Mouse (Mus musculus) erythroblast, embryonic 14.5 days (primary cell): Measurements from ENCODE around the gene Xdh. TPM values are rescaled to one million over a fixed set of nuclear protein-coding genes. Genes with fewer than 3 reads are reported as not detected.
"Not testable (repeated sequence)": the region's sequence is repeated elsewhere in the genome, so short reads cannot be mapped to it uniquely, and the experiment has no call there.

Source experiments
- H3K27me3 ChIP-seq: 2 replicates; pipeline ENCODE4 v1.6.1; 2012; ENCODE audit warnings: inconsistent platforms; ENCODE audit not compliant: control insufficient read depth
- H3K36me3 ChIP-seq: 2 replicates; pipeline ENCODE4 v1.6.1; 2012; ENCODE audit warnings: mild to moderate bottlenecking, inconsistent platforms; ENCODE audit not compliant: control insufficient read depth
- H3K4me1 ChIP-seq: 2 replicates; pipeline ENCODE4 v1.6.1; 2012; ENCODE audit warnings: inconsistent platforms; ENCODE audit not compliant: control insufficient read depth
- H3K4me3 ChIP-seq: replicated peaks from 2 replicates; pipeline ENCODE3; 2012; ENCODE audit warnings: moderate library complexity, mild to moderate bottlenecking, inconsistent platforms
- H3K9me3 ChIP-seq: 2 replicates; pipeline ENCODE4 v1.6.1; 2012; ENCODE audit warnings: low read length, inconsistent platforms, mixed read lengths; ENCODE audit not compliant: control insufficient read depth
- GATA1 ChIP-seq: IDR thresholded peaks from 2 replicates; pipeline ENCODE4 v1.6.1; 2012; ENCODE audit warnings: low read length, inconsistent platforms, mixed read lengths
- TAL1 ChIP-seq: IDR thresholded peaks from 3 replicates; pipeline ENCODE4 v1.6.1; 2012; ENCODE audit warnings: low read length, inconsistent platforms, mixed read lengths
- polyA plus RNA-seq: library from polyadenylated mRNA; stranded (reverse); fragments of >175 nt; gene quantifications from 2 replicates; pipeline ENCODE4 v1.2.3, GENCODE M21; 2012

Xdh gene
- polyA plus RNA-seq, 1 experiment = 0.01 TPM

DNA sequence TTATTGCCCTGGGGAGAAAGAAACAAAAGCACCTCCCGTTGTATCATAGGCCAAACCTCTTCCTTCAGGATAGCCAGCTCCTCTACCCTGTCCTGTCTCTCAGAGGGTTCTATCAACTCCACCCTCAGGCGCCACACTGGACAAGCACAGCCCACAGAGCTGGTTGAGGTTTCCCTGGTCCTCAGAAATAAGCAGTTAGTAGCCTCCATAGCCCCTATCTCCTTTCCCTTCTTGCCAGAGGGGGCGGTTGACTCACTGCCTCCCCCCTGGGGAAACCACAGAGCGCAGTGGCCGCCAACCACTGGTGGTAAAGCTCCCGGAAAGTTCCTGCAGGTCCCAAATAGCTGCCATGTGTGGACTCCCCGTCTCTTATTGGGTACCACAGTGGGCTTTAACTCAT is 74.3 kb downstream of the Xdh start:
- Histone ChIP-seq H3K36me3 (no peaks in the 10 kb centered on the region), H3K9me3 (peaks cover 3% of the 10 kb centered on the region; the same call in 1 of the 2 replicates), H3K4me3 (no peak overlapping the region), H3K27me3 (no peaks in the 10 kb centered on the region), H3K4me1 (no peaks in the 10 kb centered on the region)
- no peak for TF ChIP-seq TAL1
- no peak for TF ChIP-seq GATA1

DNA sequence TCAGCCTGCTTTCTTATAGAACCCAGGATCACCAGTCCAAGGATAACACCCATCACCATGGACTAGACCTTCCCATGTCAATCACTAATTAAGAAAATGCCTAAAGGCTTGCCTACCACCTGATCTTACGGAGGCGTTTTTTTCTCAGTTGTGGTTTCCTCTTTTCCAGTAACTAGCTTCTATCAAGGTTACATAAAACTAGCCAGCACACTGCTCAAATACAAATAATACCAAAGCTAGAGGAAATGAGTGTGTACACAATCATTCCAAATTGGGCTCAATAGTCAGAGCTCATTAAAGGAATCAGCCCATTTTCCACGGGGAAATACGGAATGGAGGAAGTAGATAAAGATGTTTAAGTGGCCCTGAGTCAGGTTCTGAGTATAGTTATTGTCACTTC is 74.7 kb downstream of the Xdh start:
- H3K4me3 ChIP-seq = no peak overlapping the region
- H3K27me3 ChIP-seq = no peaks in the 10 kb centered on the region
- TF ChIP-seq GATA1 (no peak), TAL1 (no peak)
- peaks cover 3% of the 10 kb centered on the region; the same call in 1 of the 2 replicates for H3K9me3 ChIP-seq
- no peaks in the 10 kb centered on the region for H3K4me1 ChIP-seq
- no peaks in the 10 kb centered on the region for H3K36me3 ChIP-seq

DNA sequence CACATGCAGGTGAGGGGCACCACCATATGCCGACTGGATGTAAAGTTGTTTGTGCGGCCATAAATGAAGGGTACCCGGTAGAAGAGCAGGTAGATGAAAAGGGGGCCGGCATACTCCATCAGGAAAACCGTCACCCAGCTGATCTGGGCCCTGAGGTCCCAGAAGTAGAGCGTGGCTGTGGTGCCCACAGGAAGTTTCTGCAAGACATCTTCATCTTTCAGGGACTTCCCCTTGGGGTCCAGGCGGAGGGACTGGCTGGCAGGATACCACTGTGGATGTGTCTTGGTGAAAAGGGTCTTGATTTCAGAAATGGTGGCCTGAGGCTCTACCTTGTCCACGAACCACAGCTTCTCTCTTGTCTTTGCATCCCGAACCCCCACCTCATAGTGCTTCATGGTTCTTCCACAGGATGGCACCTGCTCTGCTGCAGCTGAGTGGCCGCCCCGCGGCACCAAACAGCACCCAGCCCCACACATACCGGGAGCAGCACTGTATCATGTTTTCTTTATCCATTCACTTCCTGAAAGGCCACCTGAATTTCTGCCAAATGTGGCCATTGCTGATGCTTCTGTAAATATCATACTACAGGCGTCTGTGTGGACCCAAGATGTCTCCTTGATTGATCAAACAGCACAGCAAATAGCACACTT is 78.9 kb downstream of the Xdh start:
- Histone ChIP-seq H3K4me3 (no peak overlapping the region), H3K4me1 (no peaks in the 10 kb centered on the region), H3K36me3 (no peaks in the 10 kb centered on the region), H3K27me3 (no peaks in the 10 kb centered on the region), H3K9me3 (peaks cover 2% of the 10 kb centered on the region; the same call in 1 of the 2 replicates)
- TF ChIP-seq TAL1 = no peak
- TF ChIP-seq GATA1 = no peak

DNA sequence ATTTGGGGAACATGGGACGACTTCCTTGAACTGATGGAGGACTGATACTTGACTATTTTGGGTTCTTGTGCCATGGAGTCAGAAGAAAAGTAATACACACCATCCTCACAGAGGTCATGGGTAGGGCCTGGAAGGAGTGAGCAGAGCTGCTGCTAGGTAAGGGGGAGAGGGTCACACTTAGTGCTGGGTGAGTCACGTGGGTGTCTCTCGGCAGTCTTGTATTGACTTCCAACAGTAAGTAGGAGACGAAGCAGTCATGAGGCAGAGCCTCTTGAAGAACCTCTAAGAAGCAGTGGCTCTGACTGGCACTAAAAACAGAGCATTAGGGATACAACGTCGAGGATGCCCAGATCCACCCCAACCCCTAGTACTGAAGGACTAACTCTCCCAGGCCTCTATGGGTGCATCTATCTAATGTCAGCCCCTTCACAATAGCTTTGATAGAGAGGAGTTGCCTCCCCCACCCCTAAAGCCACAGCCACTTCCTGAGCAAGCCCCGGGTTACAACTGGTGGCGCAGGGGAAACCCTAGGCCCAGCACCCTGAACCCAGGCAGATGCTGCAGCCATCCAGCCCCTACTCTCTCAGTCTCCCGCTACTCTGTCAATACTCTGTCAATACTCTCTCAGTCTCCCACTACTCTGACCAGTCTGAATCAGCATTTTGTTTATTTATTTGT is 80.8 kb downstream of the Xdh start:
- Histone ChIP-seq H3K36me3 (no peaks in the 10 kb centered on the region), H3K4me3 (no peak overlapping the region), H3K9me3 (no peaks in the 10 kb centered on the region), H3K4me1 (no peaks in the 10 kb centered on the region), H3K27me3 (no peaks in the 10 kb centered on the region)
- TF ChIP-seq TAL1 (no peak), GATA1 (no peak)

DNA sequence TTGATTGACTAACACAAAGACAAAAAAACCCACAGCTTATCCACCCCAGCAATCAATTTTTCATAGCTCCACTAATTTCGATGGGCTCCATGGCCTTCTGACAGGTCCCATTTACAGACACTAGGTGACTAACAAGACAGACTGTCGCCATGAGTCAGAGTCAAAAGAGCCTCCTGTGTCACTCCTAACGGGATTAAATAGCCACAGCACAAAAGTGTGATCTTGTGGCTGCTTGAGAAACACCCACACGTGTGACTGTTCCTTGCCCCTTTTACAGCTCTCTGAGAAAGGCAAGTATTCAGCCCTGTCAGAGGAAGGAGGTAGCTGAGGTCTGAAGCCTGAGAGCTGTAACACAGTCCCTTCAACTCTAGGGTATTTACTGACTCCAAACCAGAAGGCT is 96.3 kb downstream of the Xdh start:
- H3K4me3 ChIP-seq = no peak overlapping the region
- no peaks in the 10 kb centered on the region for H3K4me1 ChIP-seq
- H3K36me3 ChIP-seq = no peaks in the 10 kb centered on the region
- TF ChIP-seq GATA1 (no peak), TAL1 (no peak)
- H3K9me3 ChIP-seq = no peaks in the 10 kb centered on the region
- no peaks in the 10 kb centered on the region for H3K27me3 ChIP-seq

DNA sequence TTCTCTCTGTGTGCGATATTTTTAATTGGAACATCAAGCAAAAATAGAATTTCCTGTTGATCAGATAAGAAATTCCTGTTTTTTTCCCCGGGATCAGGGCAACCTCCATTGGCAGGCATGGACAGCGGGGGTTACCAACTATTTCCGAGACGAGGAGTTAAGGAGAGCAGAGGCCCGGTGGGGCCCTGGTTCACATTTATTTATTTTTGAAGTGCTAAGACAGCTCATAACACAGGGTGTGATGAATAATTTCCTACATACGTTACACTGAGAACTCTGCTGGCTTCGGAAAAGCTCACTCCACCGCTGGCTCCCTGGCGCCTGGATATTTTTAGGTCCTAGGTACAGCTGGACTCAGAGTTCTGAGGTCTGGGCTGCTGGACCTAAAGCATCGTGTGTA is 97.0 kb downstream of the Xdh start:
- H3K27me3 ChIP-seq = no peaks in the 10 kb centered on the region
- no peaks in the 10 kb centered on the region for H3K36me3 ChIP-seq
- no peaks in the 10 kb centered on the region for H3K4me1 ChIP-seq
- H3K9me3 ChIP-seq = no peaks in the 10 kb centered on the region
- H3K4me3 ChIP-seq = no peak overlapping the region
- TF ChIP-seq GATA1 (no peak), TAL1 (no peak)

DNA sequence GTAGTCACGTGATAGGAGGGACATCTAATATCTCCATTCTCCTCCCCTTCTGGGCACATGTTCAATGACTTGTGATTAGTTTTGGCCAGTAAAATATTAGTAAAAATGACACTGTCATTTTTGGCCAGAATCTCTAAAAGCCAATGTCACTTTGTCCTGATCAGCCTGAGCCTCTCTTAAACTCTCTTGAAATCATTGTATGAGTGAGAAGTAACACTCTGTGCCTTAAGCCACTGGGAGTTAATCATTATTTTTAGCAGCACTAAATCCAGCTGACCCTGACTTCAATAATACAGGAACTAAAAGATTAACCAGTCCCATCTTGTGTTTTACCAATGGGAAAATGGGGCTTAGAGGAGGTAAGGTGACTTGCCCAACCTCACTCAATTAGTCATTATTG is 102.6 kb downstream of the Xdh start:
- Histone ChIP-seq H3K9me3 (no peaks in the 10 kb centered on the region; the same call in 1 of the 2 replicates), H3K4me3 (no peak overlapping the region), H3K36me3 (no peaks in the 10 kb centered on the region), H3K4me1 (no peaks in the 10 kb centered on the region), H3K27me3 (no peaks in the 10 kb centered on the region)
- TF ChIP-seq TAL1 = no peak

DNA sequence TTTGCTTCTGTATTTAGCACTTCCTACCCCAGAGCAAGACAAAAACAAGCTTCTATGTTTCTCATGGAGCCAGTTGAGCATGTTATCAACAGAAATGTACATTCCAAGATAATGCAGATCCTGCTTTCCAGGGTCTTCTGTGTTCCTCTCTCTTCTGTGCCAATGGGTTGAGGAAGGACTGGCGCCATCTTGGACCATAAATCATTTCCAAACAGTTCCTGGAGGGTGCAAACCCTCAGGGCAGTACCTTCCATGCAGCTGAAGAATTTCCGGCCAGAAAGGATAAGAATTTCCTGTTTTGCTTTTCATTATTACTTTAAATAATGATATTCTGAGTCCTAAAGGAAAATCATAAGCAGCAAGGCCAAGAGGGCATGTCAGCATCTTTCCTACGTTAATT is 104.4 kb downstream of the Xdh start:
- Histone ChIP-seq H3K4me3 (no peak overlapping the region), H3K36me3 (no peaks in the 10 kb centered on the region), H3K9me3 (no peaks in the 10 kb centered on the region; the same call in 1 of the 2 replicates), H3K4me1 (no peaks in the 10 kb centered on the region), H3K27me3 (no peaks in the 10 kb centered on the region)
- TF ChIP-seq TAL1 (no peak), GATA1 (no peak)

DNA sequence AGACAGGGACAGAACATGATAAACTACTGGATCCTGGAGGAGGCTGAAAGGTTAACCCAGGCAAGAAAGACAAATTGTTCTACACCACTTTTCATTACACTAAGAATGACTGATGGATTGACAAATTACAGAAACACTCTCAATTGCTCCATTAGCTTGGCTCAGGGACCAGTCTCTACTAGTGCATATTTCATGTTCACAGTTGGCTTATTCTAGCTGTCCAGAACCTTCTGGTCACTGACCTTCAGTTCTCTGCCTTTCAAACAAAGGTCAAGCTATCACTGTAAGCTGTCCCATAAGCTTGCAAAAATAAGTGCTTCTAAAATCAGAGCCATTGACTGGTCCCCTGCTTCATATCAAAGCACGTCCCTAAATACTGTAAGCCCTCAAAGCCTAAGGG is 107.0 kb downstream of the Xdh start:
- no peaks in the 10 kb centered on the region for H3K36me3 ChIP-seq
- H3K27me3 ChIP-seq = no peaks in the 10 kb centered on the region
- no peaks in the 10 kb centered on the region; the same call in 1 of the 2 replicates for H3K9me3 ChIP-seq
- TF ChIP-seq TAL1 = no peak
- no peak for TF ChIP-seq GATA1
- H3K4me1 ChIP-seq = no peaks in the 10 kb centered on the region
- H3K4me3 ChIP-seq = no peak overlapping the region

DNA sequence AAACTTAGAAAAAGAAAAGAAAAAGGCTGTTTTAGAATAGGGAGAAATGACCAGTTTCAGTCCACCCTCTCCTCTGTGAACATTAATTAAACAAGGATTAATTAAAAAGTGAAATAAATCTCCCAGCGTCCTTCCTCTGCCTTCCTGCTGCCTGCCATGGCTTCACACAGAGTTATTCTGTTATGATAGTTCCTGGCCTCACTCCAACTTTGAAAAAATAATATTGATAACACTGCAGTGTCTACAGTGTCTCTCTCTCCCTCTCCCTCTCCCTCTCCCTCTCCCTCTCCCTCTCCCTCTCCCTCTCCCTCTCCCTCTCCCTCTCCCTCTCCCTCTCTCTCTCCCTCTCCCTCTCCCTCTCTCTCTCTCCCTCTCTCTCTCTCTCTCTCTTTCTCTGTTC is 110.1 kb downstream of the Xdh start:
- H3K4me3 ChIP-seq, H3K9me3 ChIP-seq, H3K36me3 ChIP-seq: not testable (repeated sequence)

More for the DNA sequence above, 110.1 kb downstream of the Xdh start:
- not testable (repeated sequence) for H3K4me1 ChIP-seq, H3K27me3 ChIP-seq
